Mouse (Mus musculus) ES-Bruce4 (cell line): ENCODE data around the gene Platr17. TPM values are rescaled to one million over a fixed set of nuclear protein-coding genes. Genes with fewer than 3 reads are reported as not detected.

Experiments used
- H3K27ac ChIP-seq: 2 replicates; pipeline ENCODE4 v1.5.1; 2012; ENCODE audit warnings: low read length, inconsistent platforms; ENCODE audit not compliant: insufficient read depth
- H3K27me3 ChIP-seq: 2 replicates; pipeline ENCODE4 v1.6.1; 2012; ENCODE audit warnings: mild to moderate bottlenecking, low read length, inconsistent platforms; ENCODE audit not compliant: control insufficient read depth, poor library complexity, insufficient read depth, severe bottlenecking
- H3K36me3 ChIP-seq: 2 replicates; pipeline ENCODE4 v1.6.1; 2012; ENCODE audit warnings: inconsistent platforms, mild to moderate bottlenecking, low read length, moderate library complexity; ENCODE audit not compliant: control insufficient read depth, poor library complexity, insufficient read depth, severe bottlenecking
- H3K4me1 ChIP-seq: one replicate; pipeline ENCODE4 v1.8.1; 2011; ENCODE audit warnings: low read length; ENCODE audit not compliant: control insufficient read depth, insufficient read depth
- H3K4me3 ChIP-seq: 2 replicates; pipeline ENCODE4 v1.5.1; 2011; ENCODE audit warnings: low read depth, mild to moderate bottlenecking, low read length
- H3K9ac ChIP-seq: 2 replicates; pipeline ENCODE4 v1.6.1; 2012; ENCODE audit warnings: low read depth, mild to moderate bottlenecking, inconsistent platforms; ENCODE audit not compliant: poor library complexity, severe bottlenecking
- H3K9me3 ChIP-seq: replicated peaks from 2 replicates; pipeline ENCODE4 v1.6.1; 2012; ENCODE audit warnings: mild to moderate bottlenecking, low read length, inconsistent platforms; ENCODE audit not compliant: control insufficient read depth, poor library complexity, insufficient read depth, severe bottlenecking
- CTCF ChIP-seq: IDR thresholded peaks from one replicate; pipeline ENCODE4 v1.8.1; 2011; ENCODE audit warnings: low read depth, low read length
- EP300 ChIP-seq: IDR thresholded peaks from 2 replicates; pipeline ENCODE4 v1.6.1; 2011; ENCODE audit warnings: low read depth, low read length; ENCODE audit not compliant: insufficient read depth
- POLR2A ChIP-seq: IDR thresholded peaks from one replicate; pipeline ENCODE4 v1.8.1; 2011; ENCODE audit warnings: low read length; ENCODE audit not compliant: insufficient read depth
- polyA plus RNA-seq: library from polyadenylated mRNA; stranded (reverse); fragments of >200 nt; gene quantifications from 2 replicates; pipeline ENCODE4 v1.2.4, GENCODE M21; 2011; ENCODE audit warnings: low read depth; ENCODE audit not compliant: missing spikeins, insufficient read depth, insufficient read length

Gene Platr17
- polyA plus RNA-seq, 1 experiment: 16.7 TPM

- Histone ChIP-seq H3K9me3 (no peaks in the 10 kb centered on the region), H3K27ac (peak overlapping the region; percentile 45), H3K4me3 (peak overlapping the region; percentile 76), H3K4me1 (peaks cover 1% of the 10 kb centered on the region), H3K36me3 (peaks cover 7% of the 10 kb centered on the region), H3K9ac (peak overlapping the region; percentile 12), H3K27me3 (no peaks in the 10 kb centered on the region)
- TF ChIP-seq CTCF (no peak), EP300 (no peak), POLR2A (no peak)
Observed at GRCm38 (mm10) chr17:33918293-33919203, 13.6 kb downstream of the Platr17 start.

- TF ChIP-seq POLR2A (no peak), EP300 (peak; percentile 32; the same call in 1 of the 2 replicates), CTCF (peak; percentile 51)
- Histone ChIP-seq H3K27me3 (no peaks in the 10 kb centered on the region), H3K27ac (peak overlapping the region; percentile 45; the same call in 1 of the 2 replicates)
Observed at GRCm38 (mm10) chr17:33919351-33920281, 14.7 kb downstream of the Platr17 start.

GRCm38 (mm10) chr17:33920282-33921097, 15.6 kb downstream of the Platr17 start:
- H3K9me3 ChIP-seq: no peaks in the 10 kb centered on the region
- TF ChIP-seq EP300 (0 out of 2 replicates have a peak, but pooled peaks have one; percentile 36), POLR2A (no peak), CTCF (peak; percentile 90)
- H3K4me1 ChIP-seq: peaks cover 1% of the 10 kb centered on the region
- H3K4me3 ChIP-seq: peak overlapping the region; percentile 76
- H3K27me3 ChIP-seq: no peaks in the 10 kb centered on the region
- H3K9ac ChIP-seq: peak overlapping the region; percentile 57
- no peak overlapping the region for H3K27ac ChIP-seq
- H3K36me3 ChIP-seq: no peaks in the 10 kb centered on the region

More at GRCm38 (mm10) chr17:33919351-33920281, 14.7 kb downstream of the Platr17 start:
- peak overlapping the region; percentile 76 for H3K4me3 ChIP-seq
- peaks cover 1% of the 10 kb centered on the region for H3K4me1 ChIP-seq
- H3K9ac ChIP-seq: peak overlapping the region; percentile 57
- no peaks in the 10 kb centered on the region; the same call in 1 of the 2 replicates for H3K36me3 ChIP-seq
- no peaks in the 10 kb centered on the region for H3K9me3 ChIP-seq

GRCm38 (mm10) chr17:33921361-33921760, 16.4 kb downstream of the Platr17 start:
- no peaks in the 10 kb centered on the region for H3K36me3 ChIP-seq
- H3K4me3 ChIP-seq: no peak overlapping the region
- H3K4me1 ChIP-seq: peaks cover 1% of the 10 kb centered on the region
- no peaks in the 10 kb centered on the region for H3K27me3 ChIP-seq
- no peak overlapping the region for H3K9ac ChIP-seq
- H3K9me3 ChIP-seq: no peaks in the 10 kb centered on the region
- H3K27ac ChIP-seq: no peak overlapping the region
- TF ChIP-seq EP300: no peak
- no peak for TF ChIP-seq CTCF
- no peak for TF ChIP-seq POLR2A

- Histone ChIP-seq H3K4me3 (no peak overlapping the region), H3K4me1 (no peaks in the 10 kb centered on the region), H3K27me3 (no peaks in the 10 kb centered on the region), H3K9me3 (no peaks in the 10 kb centered on the region), H3K27ac (no peak overlapping the region), H3K36me3 (no peaks in the 10 kb centered on the region), H3K9ac (no peak overlapping the region)
- TF ChIP-seq POLR2A (no peak), CTCF (peak; percentile 53)
Observed at GRCm38 (mm10) chr17:33924577-33925283, 19.8 kb downstream of the Platr17 start.
